Mouse (Mus musculus) heart, adult 2 months (tissue): ENCODE data around the gene Rin3. TPM values are rescaled to one million over a fixed set of nuclear protein-coding genes. Genes with fewer than 3 reads are reported as not detected.

Source experiments
- DNase-seq, 2 experiments: peaks; one replicate each; pipeline ENCODE4 v3.0.0; 2021
- H3K27ac ChIP-seq: fragments of 200-600 bp; 2 replicates; pipeline ENCODE4 v1.8.1; 2022
- H3K27me3 ChIP-seq: fragments of 200-500 bp; 2 replicates; pipeline ENCODE4 v1.6.1; 2012; ENCODE audit warnings: mild to moderate bottlenecking, low read length, inconsistent platforms, mixed read lengths; ENCODE audit not compliant: control insufficient read depth, insufficient read depth
- H3K36me3 ChIP-seq: fragments of 200-500 bp; 2 replicates; pipeline ENCODE4 v1.6.1; 2012; ENCODE audit warnings: low read length, inconsistent platforms; ENCODE audit not compliant: control insufficient read depth, insufficient read depth
- H3K4me1 ChIP-seq: fragments of 200-500 bp; 2 replicates; pipeline ENCODE4 v1.6.1; 2011; ENCODE audit warnings: low read length; ENCODE audit not compliant: control insufficient read depth, insufficient read depth
- H3K4me3 ChIP-seq: fragments of 200-600 bp; 2 replicates; pipeline ENCODE4 v1.8.1; 2022
- H3K79me2 ChIP-seq: fragments of 200-500 bp; replicated peaks from 2 replicates; pipeline ENCODE4 v1.6.1; 2012; ENCODE audit warnings: mild to moderate bottlenecking, inconsistent platforms, low read length, moderate library complexity, mixed read lengths; ENCODE audit not compliant: control insufficient read depth, insufficient read depth
- H3K9ac ChIP-seq: fragments of 200-500 bp; 2 replicates; pipeline ENCODE4 v1.6.1; 2012; ENCODE audit warnings: low read depth, mild to moderate bottlenecking, control low read depth, inconsistent platforms, low read length, mixed read lengths
- CTCF ChIP-seq: fragments of 200-600 bp; IDR thresholded peaks from 2 replicates; pipeline ENCODE4 v1.8.1; 2022; ENCODE audit warnings: antibody characterized with exemption, mild to moderate bottlenecking, moderate library complexity
- EP300 ChIP-seq: fragments of 200-500 bp; IDR thresholded peaks from 2 replicates; pipeline ENCODE4 v1.6.1; 2011; ENCODE audit warnings: low read depth, low read length, control low read depth; ENCODE audit not compliant: insufficient read depth
- POLR2A ChIP-seq: fragments of 200-500 bp; IDR thresholded peaks from 2 replicates; pipeline ENCODE4 v1.6.1; 2011; ENCODE audit warnings: mild to moderate bottlenecking, low read depth, low read length, control low read depth; ENCODE audit not compliant: insufficient read depth
- WGBS: fragments of 180-500 bp; shearing (Covaris S2); methylation state at CpG from one replicate; pipeline ENCODE4 v1.1.7; 2018; 5-methylcytosine and 5-hydroxymethylcytosine counted together
- intact Hi-C: fragments of 180-260 bp; cut with DNase I; formaldehyde crosslinking; loops from one replicate; pipeline ENCODE4 v1.15.1; 2025
- polyA plus RNA-seq: library from polyadenylated mRNA; depleted of rRNA; stranded (reverse); fragments of >200 nt; gene quantifications from 2 replicates; pipeline ENCODE4 v1.2.3, GENCODE M21; 2012
- total RNA-seq, 2 experiments: library from RNA; stranded (reverse); gene quantifications; 2 replicates each; pipeline ENCODE4 v1.2.3; 2021

Rin3 gene
- total and polyA plus RNA-seq, 3 experiments: 10.3 to 25.3 (median 14.7) TPM

- intact Hi-C loops: no loop called here
- Histone ChIP-seq H3K4me1 (peaks cover 41% of the 10 kb centered on the region), H3K4me3 (no peak overlapping the region), H3K9ac (no peak overlapping the region), H3K79me2 (peaks cover 3% of the 10 kb centered on the region; the same call in 1 of the 2 replicates), H3K36me3 (peaks cover 4% of the 10 kb centered on the region; the same call in 1 of the 2 replicates), H3K27ac (no peak overlapping the region), H3K27me3 (no peaks in the 10 kb centered on the region)
- no peak for DNase-seq
- TF ChIP-seq CTCF (no peak), EP300 (no peak), POLR2A (no peak)
- 45% methylated on average over 5 of the region's 5 CpGs for WGBS
Observed at GRCm38 (mm10) chr12:102299209-102299608, 16.4 kb downstream of the Rin3 start.

- Histone ChIP-seq H3K4me1 (peaks cover 32% of the 10 kb centered on the region), H3K9ac (no peak overlapping the region), H3K4me3 (no peak overlapping the region), H3K36me3 (peaks cover 6% of the 10 kb centered on the region; the same call in 1 of the 2 replicates), H3K79me2 (no peaks in the 10 kb centered on the region), H3K27me3 (no peaks in the 10 kb centered on the region), H3K27ac (peak overlapping the region; percentile 49)
- DNase-seq: no peak
- 55% methylated on average over 1 of the region's 1 CpGs for WGBS
- TF ChIP-seq CTCF (no peak), EP300 (no peak), POLR2A (no peak)
- intact Hi-C loops: no loop called here
Observed at GRCm38 (mm10) chr12:102301585-102301984, 18.7 kb downstream of the Rin3 start.

DNA sequence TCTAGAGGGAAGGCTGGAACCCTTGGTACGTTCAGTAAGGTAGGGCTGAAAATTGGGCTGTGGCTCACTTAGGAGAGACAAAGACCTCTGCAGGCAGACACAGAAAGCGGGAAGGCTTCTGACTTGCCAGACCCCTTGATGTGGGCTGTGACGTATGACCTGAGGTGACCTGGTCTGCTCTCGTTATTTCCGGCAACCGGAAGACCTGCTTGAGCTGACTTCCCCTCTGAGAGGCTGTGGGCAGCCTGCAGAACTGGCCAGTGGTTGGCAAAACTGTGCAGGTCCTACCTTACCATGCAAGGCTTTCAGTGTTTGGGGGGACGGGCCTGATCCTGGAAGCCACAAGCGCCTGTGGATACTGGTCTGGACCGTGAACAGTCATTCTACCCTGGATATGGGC is 19.5 kb downstream of the Rin3 start:
- intact Hi-C loops: no loop called here
- peaks cover 33% of the 10 kb centered on the region for H3K4me1 ChIP-seq
- no peak overlapping the region for H3K9ac ChIP-seq
- 41% methylated on average over 9 of the region's 9 CpGs for WGBS
- no peaks in the 10 kb centered on the region for H3K27me3 ChIP-seq
- H3K79me2 ChIP-seq: 0 out of 2 replicates have a peak, but pooled peaks cover 1% of the 10 kb centered on the region
- TF ChIP-seq CTCF: no peak
- no peak for TF ChIP-seq EP300
- no peak for TF ChIP-seq POLR2A
- no peak overlapping the region for H3K4me3 ChIP-seq
- DNase-seq: peak; percentile 42 to 54
- H3K36me3 ChIP-seq: peaks cover 6% of the 10 kb centered on the region; the same call in 1 of the 2 replicates
- H3K27ac ChIP-seq: peak overlapping the region; percentile 49

- DNase-seq: peak; percentile 72 to 77
- intact Hi-C loops: no loop called here
- peaks cover 8% of the 10 kb centered on the region; the same call in 1 of the 2 replicates for H3K36me3 ChIP-seq
- H3K4me1 ChIP-seq: peaks cover 37% of the 10 kb centered on the region
- no peaks in the 10 kb centered on the region for H3K27me3 ChIP-seq
- no peak overlapping the region for H3K9ac ChIP-seq
- H3K27ac ChIP-seq: peak overlapping the region; percentile 39
- TF ChIP-seq CTCF (no peak), EP300 (no peak), POLR2A (no peak)
- WGBS: 56% methylated on average over 4 of the region's 4 CpGs
- 0 out of 2 replicates have a peak, but pooled peaks cover 1% of the 10 kb centered on the region for H3K79me2 ChIP-seq
- H3K4me3 ChIP-seq: no peak overlapping the region
Observed at GRCm38 (mm10) chr12:102302831-102303351, 20.0 kb downstream of the Rin3 start.

DNA sequence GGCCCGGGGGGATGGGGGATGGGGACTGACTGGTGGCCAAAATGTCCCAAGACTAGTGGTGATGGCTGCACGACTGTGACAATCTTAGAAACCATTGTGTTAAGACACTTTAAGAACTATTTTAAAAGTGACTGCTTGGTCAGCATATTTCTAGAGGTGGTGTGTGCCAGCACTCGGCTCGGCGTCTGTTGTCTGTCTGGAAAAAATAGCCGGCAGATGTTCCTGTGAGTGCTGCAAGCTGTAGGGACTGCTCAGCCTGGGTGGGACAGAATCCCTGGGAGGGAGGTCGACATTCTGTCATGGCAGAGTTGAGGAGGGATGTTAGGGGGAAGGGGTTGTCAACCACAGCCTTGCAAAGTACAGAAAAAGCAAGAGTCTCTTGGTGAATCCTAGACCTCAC is 21.0 kb downstream of the Rin3 start:
- Histone ChIP-seq H3K36me3 (peaks cover 8% of the 10 kb centered on the region; the same call in 1 of the 2 replicates), H3K27ac (no peak overlapping the region), H3K27me3 (no peaks in the 10 kb centered on the region), H3K4me3 (no peak overlapping the region), H3K4me1 (peaks cover 46% of the 10 kb centered on the region), H3K79me2 (0 out of 2 replicates have a peak, but pooled peaks cover 1% of the 10 kb centered on the region), H3K9ac (no peak overlapping the region)
- TF ChIP-seq POLR2A (no peak), CTCF (no peak), EP300 (no peak)
- DNase-seq: no peak
- intact Hi-C loops: no loop called here
- WGBS: 14% methylated on average over 7 of the region's 7 CpGs

- TF ChIP-seq POLR2A: no peak
- TF ChIP-seq EP300: no peak
- TF ChIP-seq CTCF: no peak
- Histone ChIP-seq H3K9ac (no peak overlapping the region), H3K36me3 (peaks cover 8% of the 10 kb centered on the region; the same call in 1 of the 2 replicates), H3K4me3 (no peak overlapping the region), H3K27me3 (no peaks in the 10 kb centered on the region), H3K27ac (no peak overlapping the region), H3K4me1 (peaks cover 47% of the 10 kb centered on the region), H3K79me2 (peaks cover 1% of the 10 kb centered on the region; the same call in 1 of the 2 replicates)
- 59% methylated on average over 10 of the region's 10 CpGs for WGBS
- intact Hi-C loops: no loop called here
- no peak for DNase-seq
Observed at GRCm38 (mm10) chr12:102305069-102305836, 22.4 kb downstream of the Rin3 start.
